Mouse (Mus musculus) liver, embryonic 13.5 days (tissue): ENCODE results near the gene Svs2. TPM values are rescaled to one million over a fixed set of nuclear protein-coding genes. Genes with fewer than 3 reads are reported as not detected.

Experiments used
- ATAC-seq: fragments of 200-750 bp; cut with Nextera tagmentation; 2 replicates; pipeline ENCODE4 v1.8.0; 2017; ENCODE audit warnings: low read depth, mild to moderate bottlenecking, moderate number of reproducible peaks, moderate library complexity
- DNase-seq: peaks from one replicate; pipeline ENCODE4 v3.0.0; 2022
- H3K27ac ChIP-seq: fragments of 300-500 bp; sonication (generic); 2 replicates; pipeline ENCODE4 v1.5.1; 2015; ENCODE audit warnings: moderate library complexity, mild to moderate bottlenecking, inconsistent platforms
- H3K27me3 ChIP-seq: fragments of 300-500 bp; sonication (generic); 2 replicates; pipeline ENCODE4 v1.6.1; 2015; ENCODE audit warnings: mild to moderate bottlenecking, inconsistent platforms
- H3K36me3 ChIP-seq: fragments of 300-500 bp; sonication (generic); 2 replicates; pipeline ENCODE4 v1.6.1; 2015; ENCODE audit warnings: mild to moderate bottlenecking, inconsistent platforms
- H3K4me1 ChIP-seq: fragments of 300-500 bp; sonication (generic); replicated peaks from 2 replicates; pipeline ENCODE4 v1.6.1; 2015; ENCODE audit warnings: inconsistent platforms
- H3K4me2 ChIP-seq: fragments of 300-500 bp; sonication (generic); 2 replicates; pipeline ENCODE4 v1.6.1; 2015; ENCODE audit warnings: inconsistent platforms, mild to moderate bottlenecking, moderate library complexity
- H3K4me3 ChIP-seq: fragments of 300-500 bp; sonication (generic); replicated peaks from 2 replicates; pipeline ENCODE4 v1.5.1; 2015; ENCODE audit warnings: mild to moderate bottlenecking, inconsistent platforms
- H3K9ac ChIP-seq: fragments of 300-500 bp; sonication (generic); 2 replicates; pipeline ENCODE4 v1.6.1; 2015; ENCODE audit warnings: mild to moderate bottlenecking, inconsistent platforms
- H3K9me3 ChIP-seq: fragments of 300-500 bp; sonication (generic); replicated peaks from 2 replicates; pipeline ENCODE4 v1.6.1; 2016; ENCODE audit warnings: inconsistent platforms
- WGBS: fragments of 180-500 bp; shearing (Covaris S2); methylation state at CpG from one replicate; pipeline ENCODE4 v1.1.7; 2015; ENCODE audit not compliant: insufficient replicate concordance; 5-methylcytosine and 5-hydroxymethylcytosine counted together
- polyA plus RNA-seq: library from polyadenylated mRNA; unstranded; fragments of >200 nt; fragmentation: Nextera tagmentation; extraction: Ambion mirVana; gene quantifications from 2 replicates; pipeline ENCODE4 v1.2.1, GENCODE M21; 2015

Gene Svs2
- polyA plus RNA-seq, 1 experiment from 2014 or later: not detected

GRCm38 (mm10) chr2:164199626-164200327, 38.5 kb downstream of the Svs2 start, which contains the start of gene Wfdc15a:
Wfdc15a (minus strand) TSS chr2:164200130.
- no peaks in the 10 kb centered on the region for H3K36me3 ChIP-seq
- DNase-seq: no peak
- WGBS: 59% methylated on average over 20 of the region's 20 CpGs

DNA sequence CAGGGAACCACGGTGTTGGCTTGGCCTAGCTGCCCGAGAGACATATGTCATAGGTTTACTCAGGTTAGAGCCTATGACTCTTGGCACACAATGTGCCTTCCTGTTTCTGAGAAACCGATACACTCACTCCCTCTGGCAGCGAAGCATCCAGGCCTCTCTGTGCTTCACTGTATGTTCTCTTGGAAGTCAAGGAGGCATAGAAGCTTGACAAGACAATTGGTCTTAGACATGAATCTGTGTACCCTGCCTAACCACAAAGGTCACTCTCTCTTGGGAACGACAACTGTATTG, 41.6 kb downstream of the Svs2 start:
- Histone ChIP-seq H3K9me3 (no peaks in the 10 kb centered on the region), H3K4me3 (no peak overlapping the region), H3K9ac (no peak overlapping the region), H3K36me3 (no peaks in the 10 kb centered on the region), H3K4me1 (no peaks in the 10 kb centered on the region), H3K27me3 (no peaks in the 10 kb centered on the region), H3K27ac (no peak overlapping the region), H3K4me2 (no peak overlapping the region)
- ATAC-seq (no peak), DNase-seq (no peak)
- 66% methylated on average over 5 of the region's 5 CpGs for WGBS

More at GRCm38 (mm10) chr2:164199626-164200327, 38.5 kb downstream of the Svs2 start, which contains the start of gene Wfdc15a:
- ATAC-seq: no peak
- H3K4me3 ChIP-seq: no peak within 1 kb of the TSS
- H3K27me3 ChIP-seq: no peaks in the 10 kb centered on the region
- H3K27ac ChIP-seq: no peak within 1 kb of the TSS
- no peaks in the 10 kb centered on the region for H3K9me3 ChIP-seq
- H3K4me1 ChIP-seq: no peaks in the 10 kb centered on the region
- no peak within 1 kb of the TSS for H3K4me2 ChIP-seq
- no peak within 1 kb of the TSS for H3K9ac ChIP-seq

GRCm38 (mm10) chr2:164195971-164196699, 42.1 kb downstream of the Svs2 start:
- no peak overlapping the region for H3K27ac ChIP-seq
- no peak overlapping the region for H3K4me2 ChIP-seq
- ATAC-seq (no peak), DNase-seq (no peak)
- no peaks in the 10 kb centered on the region for H3K36me3 ChIP-seq
- WGBS: 66% methylated on average over 5 of the region's 5 CpGs
- H3K9me3 ChIP-seq: no peaks in the 10 kb centered on the region
- no peaks in the 10 kb centered on the region for H3K27me3 ChIP-seq
- no peak overlapping the region for H3K9ac ChIP-seq
- no peaks in the 10 kb centered on the region for H3K4me1 ChIP-seq
- no peak overlapping the region for H3K4me3 ChIP-seq

- no peak overlapping the region for H3K27ac ChIP-seq
- ATAC-seq (no peak), DNase-seq (no peak)
- no peak overlapping the region for H3K4me2 ChIP-seq
- H3K9ac ChIP-seq: no peak overlapping the region
- no peaks in the 10 kb centered on the region for H3K36me3 ChIP-seq
- 53% methylated on average over 5 of the region's 5 CpGs for WGBS
- H3K9me3 ChIP-seq: no peaks in the 10 kb centered on the region
- H3K27me3 ChIP-seq: no peaks in the 10 kb centered on the region
- H3K4me3 ChIP-seq: no peak overlapping the region
- H3K4me1 ChIP-seq: no peaks in the 10 kb centered on the region
These were observed 43.2 kb downstream of the Svs2 start for GRCm38 (mm10) chr2:164194959-164195630.

DNA sequence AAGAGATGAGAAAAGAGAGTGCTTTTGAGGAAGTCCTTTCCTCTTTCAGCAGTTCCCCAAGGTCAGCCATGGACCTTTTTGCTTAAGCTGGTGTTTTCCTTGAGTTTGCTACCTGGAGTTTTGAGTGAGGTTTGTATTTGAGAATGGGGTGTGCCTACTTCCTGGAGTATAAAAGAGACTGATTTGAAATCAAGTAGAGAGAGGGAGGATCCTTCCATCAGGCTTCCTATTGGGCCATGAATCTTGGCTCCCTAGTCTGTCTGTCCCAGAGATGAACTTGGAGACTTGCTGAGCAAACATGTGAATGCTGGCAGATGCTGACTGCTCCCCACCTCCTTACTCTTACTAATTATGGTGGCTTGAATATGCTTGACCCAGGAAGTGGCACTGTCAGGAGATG, 46.0 kb downstream of the Svs2 start:
- no peaks in the 10 kb centered on the region for H3K9me3 ChIP-seq
- H3K36me3 ChIP-seq: no peaks in the 10 kb centered on the region
- H3K4me3 ChIP-seq: no peak overlapping the region
- H3K4me2 ChIP-seq: no peak overlapping the region
- H3K27me3 ChIP-seq: no peaks in the 10 kb centered on the region
- H3K4me1 ChIP-seq: no peaks in the 10 kb centered on the region
- no peak overlapping the region for H3K27ac ChIP-seq
- DNase-seq (no peak), ATAC-seq (no peak)
- H3K9ac ChIP-seq: no peak overlapping the region

DNA sequence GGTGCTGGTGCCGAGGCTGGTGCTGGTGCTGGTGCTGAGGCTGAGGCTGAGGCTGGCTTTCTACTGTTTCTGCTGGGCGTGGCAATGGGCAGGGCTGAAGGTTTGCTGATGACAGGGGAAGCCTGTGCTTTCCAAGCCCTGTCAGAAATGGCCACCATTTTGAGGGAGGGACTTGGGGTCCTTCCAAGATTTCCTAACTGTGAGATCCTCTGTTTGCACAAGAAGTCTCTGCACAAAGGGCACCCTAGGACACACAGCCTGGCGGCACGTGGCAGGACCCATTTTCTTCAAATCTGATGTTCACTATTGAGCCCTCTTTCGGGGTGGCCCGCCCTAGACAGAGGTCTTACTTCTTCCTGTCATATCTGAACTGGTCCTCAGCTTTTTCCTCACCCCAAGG, 47.7 kb downstream of the Svs2 start, which contains the start of gene Wfdc12:
Gene Wfdc12, minus strand, starts transcription at position 33 of the 400 bp plus-strand sequence.
- H3K9me3 ChIP-seq: no peaks in the 10 kb centered on the region
- H3K36me3 ChIP-seq: no peaks in the 10 kb centered on the region
- H3K27ac ChIP-seq: no peak within 1 kb of the TSS
- no peaks in the 10 kb centered on the region for H3K27me3 ChIP-seq
- ATAC-seq: no peak
- H3K4me1 ChIP-seq: no peaks in the 10 kb centered on the region
- no peak within 1 kb of the TSS for H3K4me3 ChIP-seq
- DNase-seq: no peak
- no peak within 1 kb of the TSS for H3K9ac ChIP-seq
- no peak within 1 kb of the TSS for H3K4me2 ChIP-seq
- WGBS: 60% methylated on average over 6 of the region's 6 CpGs

GRCm38 (mm10) chr2:164188722-164189121, 49.5 kb downstream of the Svs2 start:
- Histone ChIP-seq H3K4me3 (no peak overlapping the region), H3K27ac (no peak overlapping the region), H3K9me3 (no peaks in the 10 kb centered on the region), H3K4me1 (no peaks in the 10 kb centered on the region), H3K27me3 (0 out of 2 replicates have a peak, but pooled peaks cover 5% of the 10 kb centered on the region), H3K9ac (no peak overlapping the region), H3K4me2 (no peak overlapping the region), H3K36me3 (no peaks in the 10 kb centered on the region)
- ATAC-seq (peak; percentile 47; the same call in 1 of the 2 replicates), DNase-seq (no peak)
- WGBS: 16% methylated on average over 5 of the region's 5 CpGs

Other genes with a start within 250 kb of the Svs2 start
- 130 and 151 TPM in 2 replicates for gene Ywhab, start 243.5 kb downstream of the Svs2 start, polyA plus RNA-seq
- gene Pabpc1l, start 213.0 kb downstream of the Svs2 start, polyA plus RNA-seq: 0.30 and 0.39 TPM in 2 replicates
- 14.8 and 17.9 TPM in 2 replicates for gene Stk4, start 168.1 kb downstream of the Svs2 start, polyA plus RNA-seq
- gene Tomm34, start 167.3 kb downstream of the Svs2 start, polyA plus RNA-seq: 26.1 and 28.6 TPM in 2 replicates
- not detected in 2 replicates for gene Kcns1, start 67.4 kb downstream of the Svs2 start, polyA plus RNA-seq
- not detected in 2 replicates for gene Wfdc5, start 55.7 kb downstream of the Svs2 start, polyA plus RNA-seq
- not detected in 2 replicates for gene Wfdc12, start 47.9 kb downstream of the Svs2 start, polyA plus RNA-seq
- not detected in 2 replicates for gene Wfdc15a, start 38.3 kb downstream of the Svs2 start, polyA plus RNA-seq
- gene Wfdc15b, start 16.8 kb downstream of the Svs2 start, polyA plus RNA-seq: 0.34 TPM in 1 of 2 replicates, not detected in the other
- not detected in 2 replicates for gene Svs3b, start 18.2 kb upstream of the Svs2 start, polyA plus RNA-seq
- gene Svs4, start 40.0 kb upstream of the Svs2 start, polyA plus RNA-seq: not detected in 2 replicates
- not detected in 2 replicates for gene Svs3a, start 50.8 kb upstream of the Svs2 start, polyA plus RNA-seq
- gene Svs6, start 78.3 kb upstream of the Svs2 start, polyA plus RNA-seq: not detected in 2 replicates
- not detected in 2 replicates for gene Svs5, start 94.3 kb upstream of the Svs2 start, polyA plus RNA-seq
- gene Slpi, start 150.6 kb upstream of the Svs2 start, polyA plus RNA-seq: 16.6 and 20.5 TPM in 2 replicates
- 0.02 TPM in 2 replicates for gene Rbpjl, start 164.7 kb upstream of the Svs2 start, polyA plus RNA-seq
- 0.13 and 0.35 TPM in 2 replicates for gene Matn4, start 166.7 kb upstream of the Svs2 start, polyA plus RNA-seq
- 33.6 and 37.0 TPM in 2 replicates for gene Sdc4, start 205.4 kb upstream of the Svs2 start, polyA plus RNA-seq
- 28.5 and 33.2 TPM in 2 replicates for gene Sys1, start 218.5 kb upstream of the Svs2 start, polyA plus RNA-seq
- gene Gm20458, start 222.5 kb upstream of the Svs2 start, polyA plus RNA-seq: 5.3 and 5.7 TPM in 2 replicates
- not detected in 2 replicates for gene Trp53tg5, start 235.3 kb upstream of the Svs2 start, polyA plus RNA-seq
- gene Dbndd2, start 247.6 kb upstream of the Svs2 start, polyA plus RNA-seq: 0.79 and 1.9 TPM in 2 replicates